Mouse (Mus musculus) stomach, postnatal 0 days (tissue): ENCODE data around the gene Apcs. TPM values are rescaled to one million over a fixed set of nuclear protein-coding genes. Genes with fewer than 3 reads are reported as not detected.

ENCODE experiments used
- ATAC-seq: fragments of 200-750 bp; cut with Nextera tagmentation; 2 replicates; pipeline ENCODE4 v1.8.0; 2017; ENCODE audit not compliant: low FRiP score, low TSS enrichment
- DNase-seq: peaks from one replicate; pipeline ENCODE4 v3.0.0-alpha.2; 2016; ENCODE audit warnings: low spot score
- H3K27ac ChIP-seq: fragments of 300-500 bp; sonication (generic); replicated peaks from 2 replicates; pipeline ENCODE4 v1.5.1; 2014; ENCODE audit warnings: mild to moderate bottlenecking, control low read depth
- H3K27me3 ChIP-seq: fragments of 300-500 bp; sonication (generic); 2 replicates; pipeline ENCODE4 v1.6.1; 2014; ENCODE audit warnings: low read length; ENCODE audit not compliant: control insufficient read depth, insufficient read depth
- H3K36me3 ChIP-seq: fragments of 300-500 bp; sonication (generic); 2 replicates; pipeline ENCODE4 v1.6.1; 2014; ENCODE audit warnings: low read length, mixed read lengths; ENCODE audit not compliant: control insufficient read depth, insufficient read depth
- H3K4me1 ChIP-seq: fragments of 300-500 bp; sonication (generic); replicated peaks from 2 replicates; pipeline ENCODE4 v1.6.1; 2014; ENCODE audit warnings: antibody characterized with exemption; ENCODE audit not compliant: control insufficient read depth, insufficient read depth
- H3K4me2 ChIP-seq: fragments of 300-500 bp; sonication (generic); replicated peaks from 2 replicates; pipeline ENCODE4 v1.6.1; 2014; ENCODE audit warnings: low read depth, mild to moderate bottlenecking, control low read depth, moderate library complexity
- H3K4me3 ChIP-seq: fragments of 300-500 bp; sonication (generic); 2 replicates; pipeline ENCODE4 v1.5.1; 2014; ENCODE audit warnings: low read depth, low read length, control low read depth
- H3K9ac ChIP-seq: fragments of 300-500 bp; sonication (generic); 2 replicates; pipeline ENCODE4 v1.6.1; 2014; ENCODE audit warnings: mild to moderate bottlenecking, low read length, control low read depth, mixed read lengths
- H3K9me3 ChIP-seq: fragments of 300-500 bp; sonication (generic); 2 replicates; pipeline ENCODE4 v1.6.1; 2016; ENCODE audit warnings: low read length; ENCODE audit not compliant: control insufficient read depth
- CTCF ChIP-seq: IDR thresholded peaks from 2 replicates; pipeline ENCODE4 v1.5.1; 2016; ENCODE audit warnings: antibody characterized with exemption, low read depth, mild to moderate bottlenecking, moderate library complexity
- EP300 ChIP-seq: optimal IDR thresholded peaks from 2 replicates; pipeline ENCODE3; 2016; ENCODE audit warnings: antibody characterized with exemption
- WGBS: fragments of 180-500 bp; shearing (Covaris S2); extraction: QIAGEN DNeasy Blood & Tissue Kit; methylation state at CpG from one replicate; pipeline ENCODE4 v1.1.7; 2014; 5-methylcytosine and 5-hydroxymethylcytosine counted together
- polyA plus RNA-seq: library from polyadenylated mRNA; unstranded; fragments of >200 nt; fragmentation: Nextera tagmentation; extraction: Ambion mirVana; gene quantifications from 2 replicates; pipeline ENCODE4 v1.2.1, GENCODE M21; 2015

The Apcs gene
- polyA plus RNA-seq: 2.7 and 5.5 TPM in 2 replicates

DNA sequence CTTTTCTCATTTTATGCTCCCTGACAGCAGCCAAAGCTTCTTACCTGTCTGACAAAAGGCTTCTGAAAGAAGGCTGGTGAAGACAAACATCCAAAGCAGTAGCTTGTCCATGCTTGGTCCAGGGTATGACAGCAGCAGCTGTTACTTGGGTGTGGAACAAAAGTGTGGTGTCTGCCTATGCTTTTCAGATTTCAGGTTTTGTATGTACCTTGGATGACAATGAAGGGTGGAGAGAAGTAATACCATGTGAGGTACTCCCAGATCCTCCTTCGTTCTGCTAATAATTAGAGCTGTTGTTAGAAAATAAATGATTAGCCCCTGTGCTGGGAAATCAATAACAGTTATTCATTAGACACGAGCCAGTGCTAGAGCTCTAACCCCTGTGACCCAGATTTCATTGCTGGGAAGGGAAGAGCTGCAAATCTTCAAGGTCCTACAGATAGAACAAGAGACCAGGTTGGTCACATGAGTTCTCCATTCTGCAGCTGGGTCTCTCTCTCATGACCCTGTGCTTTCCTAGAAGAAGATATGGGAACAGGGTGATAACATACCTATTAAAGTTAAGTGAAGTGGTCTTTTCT is at the start of gene Apcs:
Gene Apcs, minus strand, starts transcription at position 265 of the 581 bp plus-strand sequence.
- ATAC-seq: no peak
- Histone ChIP-seq H3K27ac (no peak within 1 kb of the TSS), H3K4me2 (no peak within 1 kb of the TSS), H3K27me3 (no peaks in the 10 kb centered on the region), H3K4me1 (no peaks in the 10 kb centered on the region), H3K36me3 (no peaks in the 10 kb centered on the region), H3K4me3 (no peak within 1 kb of the TSS), H3K9ac (no peak within 1 kb of the TSS), H3K9me3 (no peaks in the 10 kb centered on the region)
- no peak for DNase-seq
- TF ChIP-seq EP300: no peak
- TF ChIP-seq CTCF: no peak
- WGBS: 32% methylated on average over 2 of the region's 2 CpGs

DNA sequence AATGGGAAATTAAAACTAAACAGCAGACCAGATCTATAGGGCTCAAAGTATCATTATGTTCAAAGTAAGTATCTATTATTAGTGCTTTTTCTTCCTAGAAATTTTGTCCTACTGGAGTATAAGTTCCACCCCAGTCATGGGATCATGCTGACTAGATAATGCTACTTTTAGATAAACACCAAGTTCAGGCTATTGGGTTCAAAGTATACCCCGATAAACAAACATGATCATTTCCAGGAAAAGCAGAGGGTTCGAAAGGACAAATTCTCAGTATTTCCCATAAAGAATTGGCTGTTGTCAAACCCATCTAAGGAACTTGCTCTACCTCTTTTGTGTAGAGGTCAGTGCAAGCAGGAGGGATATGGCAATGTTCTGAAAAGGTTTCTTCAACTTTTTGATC is 37.4 kb upstream of the Apcs start:
- Histone ChIP-seq H3K9ac (no peak overlapping the region), H3K27me3 (no peaks in the 10 kb centered on the region), H3K27ac (no peak overlapping the region), H3K9me3 (no peaks in the 10 kb centered on the region), H3K36me3 (no peaks in the 10 kb centered on the region), H3K4me2 (no peak overlapping the region), H3K4me1 (no peaks in the 10 kb centered on the region), H3K4me3 (no peak overlapping the region)
- DNase-seq (no peak), ATAC-seq (no peak)
- WGBS: 82% methylated on average over 2 of the region's 2 CpGs
- TF ChIP-seq CTCF (no peak), EP300 (no peak)

DNA sequence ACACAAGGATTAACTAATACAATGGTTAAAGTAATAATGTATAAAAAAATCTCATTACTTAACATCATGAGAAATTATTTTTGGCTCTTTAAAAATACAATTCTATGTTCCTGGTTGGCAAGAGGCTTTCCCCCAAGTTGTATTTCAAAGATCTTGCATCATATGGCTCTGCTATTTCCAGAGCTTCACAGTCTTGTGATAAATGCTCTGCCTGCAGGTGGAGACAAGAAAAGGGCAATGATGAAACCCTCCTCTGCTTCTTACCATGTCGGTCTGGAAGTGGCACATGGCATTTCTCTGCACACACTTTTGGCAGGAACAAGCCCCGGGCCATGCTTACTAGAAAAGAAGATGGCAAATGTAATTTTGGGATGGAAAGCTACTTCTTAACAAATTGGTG is 23.6 kb upstream of the Apcs start:
- ATAC-seq (no peak), DNase-seq (no peak)
- Histone ChIP-seq H3K9me3 (no peaks in the 10 kb centered on the region), H3K9ac (no peak overlapping the region), H3K4me3 (no peak overlapping the region), H3K36me3 (no peaks in the 10 kb centered on the region), H3K4me2 (no peak overlapping the region), H3K27ac (no peak overlapping the region), H3K4me1 (no peaks in the 10 kb centered on the region), H3K27me3 (no peaks in the 10 kb centered on the region)
- 74% methylated on average over 2 of the region's 2 CpGs for WGBS
- TF ChIP-seq EP300 (no peak), CTCF (no peak)

DNA sequence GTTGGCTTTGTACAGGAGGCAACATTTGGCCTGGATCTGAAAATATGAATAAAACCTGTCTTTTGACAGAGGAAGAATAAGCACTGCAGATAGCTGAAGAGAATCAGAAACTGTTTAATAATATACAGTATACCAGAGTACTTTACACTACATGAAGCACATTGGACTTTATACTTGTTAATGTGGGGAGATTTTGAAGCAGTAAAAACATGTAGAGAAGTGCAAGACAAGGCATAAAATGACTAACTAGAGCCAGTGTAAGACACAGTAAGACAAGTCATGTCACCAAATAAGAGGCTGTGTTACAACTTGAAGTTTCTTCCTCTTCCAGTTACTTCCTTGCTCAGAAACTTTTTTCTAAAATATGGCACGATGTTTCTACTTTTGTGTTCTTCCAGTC is 22.3 kb upstream of the Apcs start:
- Histone ChIP-seq H3K36me3 (no peaks in the 10 kb centered on the region), H3K27ac (no peak overlapping the region), H3K9me3 (no peaks in the 10 kb centered on the region), H3K27me3 (no peaks in the 10 kb centered on the region), H3K4me2 (no peak overlapping the region), H3K4me1 (no peaks in the 10 kb centered on the region), H3K4me3 (no peak overlapping the region), H3K9ac (no peak overlapping the region)
- ATAC-seq (no peak), DNase-seq (no peak)
- WGBS: 80% methylated on average over 1 of the region's 1 CpGs
- no peak for TF ChIP-seq CTCF
- TF ChIP-seq EP300: no peak

DNA sequence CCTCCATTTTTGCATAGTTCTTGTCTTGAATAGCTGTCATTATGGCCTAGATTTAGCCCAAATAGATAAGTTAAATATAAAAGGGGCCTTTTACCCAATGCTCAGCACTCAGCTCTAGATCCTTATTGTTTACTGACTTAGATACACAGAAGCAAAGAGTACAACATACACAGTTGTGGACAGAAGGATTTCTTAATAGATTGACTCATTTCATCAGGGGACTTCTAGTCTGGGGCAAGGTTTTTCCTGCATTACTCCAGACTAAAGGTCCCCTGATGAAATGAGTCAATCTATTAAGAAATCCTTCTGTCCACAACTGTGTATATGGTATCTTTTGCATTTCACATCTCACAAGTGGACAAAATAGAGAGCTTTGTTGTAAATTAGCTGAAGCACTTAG is 8.5 kb upstream of the Apcs start:
- H3K36me3 ChIP-seq: no peaks in the 10 kb centered on the region
- H3K4me3 ChIP-seq: no peak overlapping the region
- no peaks in the 10 kb centered on the region for H3K4me1 ChIP-seq
- no peak for TF ChIP-seq EP300
- no peak for TF ChIP-seq CTCF
- no peaks in the 10 kb centered on the region for H3K27me3 ChIP-seq
- DNase-seq (no peak), ATAC-seq (no peak)
- H3K27ac ChIP-seq: no peak overlapping the region
- no peaks in the 10 kb centered on the region for H3K9me3 ChIP-seq
- no peak overlapping the region for H3K4me2 ChIP-seq
- H3K9ac ChIP-seq: no peak overlapping the region

DNA sequence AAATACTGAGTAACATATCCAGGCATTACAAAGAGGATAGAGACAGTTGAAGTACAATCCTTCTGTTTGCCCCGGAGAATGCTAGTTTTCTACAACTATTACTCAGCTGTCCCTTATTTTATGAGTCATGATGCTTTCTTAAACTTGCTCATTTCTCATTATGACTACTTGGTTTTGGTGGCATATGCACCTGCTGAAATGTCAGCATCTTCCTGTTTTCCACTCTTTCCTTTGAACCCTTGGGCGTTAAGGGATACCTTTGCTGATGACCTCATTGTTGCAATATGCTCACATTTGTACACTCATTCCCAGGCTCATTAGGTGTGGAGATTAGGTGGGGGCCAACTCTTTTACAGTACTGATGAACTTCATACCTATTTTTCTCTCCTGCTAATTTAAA is 594 bp upstream of the Apcs start:
- H3K27ac ChIP-seq: no peak overlapping the region
- H3K4me2 ChIP-seq: no peak overlapping the region
- TF ChIP-seq EP300 (no peak), CTCF (no peak)
- DNase-seq (no peak), ATAC-seq (no peak)
- H3K4me1 ChIP-seq: no peaks in the 10 kb centered on the region
- WGBS: 81% methylated on average over 2 of the region's 2 CpGs
- H3K36me3 ChIP-seq: no peaks in the 10 kb centered on the region
- no peaks in the 10 kb centered on the region for H3K9me3 ChIP-seq
- H3K27me3 ChIP-seq: no peaks in the 10 kb centered on the region
- no peak overlapping the region for H3K4me3 ChIP-seq
- H3K9ac ChIP-seq: no peak overlapping the region
